Mouse (Mus musculus): ENCODE results near the gene C330007P06Rik.

GRCm38 (mm10) chrX:36841698-36842097, 32.2 kb downstream of the C330007P06Rik start:
- TF ChIP-seq CTCF (IDR thresholded peaks at IDR 0.05), result no peak
- TF ChIP-seq EP300 (IDR thresholded peaks at IDR 0.05), result no peak

All from lung, postnatal 0 days (tissue).